Mouse (Mus musculus): ENCODE results near the gene Itga8. TPM values are rescaled to one million over a fixed set of nuclear protein-coding genes. Genes with fewer than 3 reads are reported as not detected.

The Itga8 gene
- 1.8 TPM for polyA plus RNA-seq (2015; fragmentation: Illumina TruSeq; extraction: RNeasy Lipid Tissue Mini Kit (QIAGEN cat#74804); ENCODE audit: insufficient read depth, low read depth, low replicate concordance)

DNA sequence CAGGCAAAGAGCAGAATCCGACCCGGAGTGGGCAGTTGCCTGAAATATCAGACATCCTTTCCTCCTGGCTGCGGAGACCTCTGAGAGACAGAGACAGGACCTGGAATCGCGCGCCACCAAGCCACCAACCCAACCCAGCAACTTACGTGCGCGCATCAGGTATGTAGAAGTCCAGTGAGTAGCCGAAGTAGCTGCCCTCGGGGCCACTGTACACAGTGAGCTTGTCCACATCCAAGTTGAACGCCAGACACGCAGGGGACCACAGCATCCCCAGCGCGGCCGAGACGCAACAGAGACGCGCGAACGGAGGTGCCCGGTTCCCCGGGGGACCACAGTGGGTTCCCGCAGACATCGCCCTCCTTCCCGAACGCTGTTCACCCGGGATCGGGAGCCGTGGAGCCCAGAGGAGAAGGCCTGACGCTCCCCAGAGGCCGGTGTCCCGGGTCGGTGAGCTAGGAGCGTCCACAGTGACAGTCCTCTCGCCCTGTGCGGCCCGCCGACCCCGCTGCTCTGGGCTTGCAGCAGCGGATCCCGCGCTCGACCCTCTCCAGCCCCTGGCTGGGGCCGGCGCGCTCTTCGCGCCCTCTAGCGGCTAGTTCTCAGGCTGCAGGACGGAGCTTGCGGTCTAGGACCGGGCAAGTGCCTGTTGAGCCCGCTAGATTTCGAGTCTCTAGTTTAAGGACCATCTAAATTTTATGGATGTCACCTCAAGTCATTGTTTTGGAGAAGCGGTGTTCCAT lies at the start of gene Itga8:
TSS of gene Itga8 (minus strand) at position 492 of the 740 bp plus-strand sequence.

Other genes starting within 250 kb of the Itga8 start
- gene Mindy3, start 117.5 kb upstream of the Itga8 start, polyA plus RNA-seq (2015; fragmentation: Illumina TruSeq; extraction: RNeasy Lipid Tissue Mini Kit (QIAGEN cat#74804); ENCODE audit: insufficient read depth, low read depth, low replicate concordance): 9.3 TPM

Data from pancreas, adult 10 weeks (tissue).